Mouse (Mus musculus): ENCODE measurements around the gene Clic3. TPM values are rescaled to one million over a fixed set of nuclear protein-coding genes. Genes with fewer than 3 reads are reported as not detected.

Gene Clic3
- polyA plus RNA-seq, 1 experiment from 2014 or later = 1.1 TPM

DNA sequence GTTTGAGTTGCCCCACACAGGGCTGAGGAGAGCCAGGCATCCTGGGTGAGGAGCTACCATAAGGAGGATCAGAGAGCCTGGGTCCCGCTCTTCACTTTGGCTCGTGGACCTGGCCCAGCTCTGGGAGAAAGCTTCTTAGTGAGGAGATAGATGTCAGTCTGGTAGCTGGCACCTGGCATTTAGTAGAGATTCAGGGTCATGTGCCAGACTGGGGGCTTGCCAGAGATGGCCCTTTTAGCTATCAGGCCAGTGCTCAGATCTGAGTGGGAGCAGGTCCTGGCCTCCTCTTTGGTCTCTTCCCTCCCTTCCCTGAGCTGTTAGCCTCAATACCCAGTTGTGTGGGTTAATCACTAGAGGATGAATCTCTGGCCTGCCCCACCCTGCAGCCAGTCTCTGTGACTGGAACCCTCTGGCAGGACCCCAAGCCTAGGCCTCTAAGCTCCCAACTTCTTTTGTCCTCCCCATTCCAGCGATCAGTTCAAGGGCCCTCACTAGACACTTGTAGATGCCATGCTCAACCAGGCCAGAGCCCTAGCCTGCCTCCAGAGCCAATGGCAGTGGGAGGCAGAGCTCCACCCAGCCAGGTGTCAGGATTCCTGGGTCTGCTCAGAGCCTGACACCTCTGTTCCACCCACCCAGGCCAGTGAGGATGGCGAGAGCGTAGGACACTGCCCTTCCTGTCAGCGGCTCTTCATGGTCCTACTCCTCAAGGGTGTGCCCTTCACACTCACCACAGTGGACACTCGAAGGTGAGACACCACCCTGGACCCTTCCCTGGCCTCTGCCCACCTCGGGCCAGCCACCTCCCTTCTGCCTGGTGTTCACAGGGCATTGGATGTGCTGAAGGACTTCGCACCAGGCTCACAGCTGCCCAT lies 621 bp downstream of the Clic3 start:
- Histone ChIP-seq H3K27ac (replicated peaks) (no peak overlapping the region), H3K36me3 (peaks cover 17% of the 10 kb centered on the region; the same call in 1 of the 2 replicates), H3K4me3 (no peak overlapping the region), H3K27me3 (ENCODE audit: low read depth, poor library complexity, severe bottlenecking) (no peaks in the 10 kb centered on the region), H3K4me1 (peaks cover 25% of the 10 kb centered on the region), H3K9me3 (replicated peaks) (no peaks in the 10 kb centered on the region)
- WGBS = 84% methylated on average over 9 of the region's 9 CpGs
- DNase-seq (ENCODE audit: low spot score) = no peak

DNA sequence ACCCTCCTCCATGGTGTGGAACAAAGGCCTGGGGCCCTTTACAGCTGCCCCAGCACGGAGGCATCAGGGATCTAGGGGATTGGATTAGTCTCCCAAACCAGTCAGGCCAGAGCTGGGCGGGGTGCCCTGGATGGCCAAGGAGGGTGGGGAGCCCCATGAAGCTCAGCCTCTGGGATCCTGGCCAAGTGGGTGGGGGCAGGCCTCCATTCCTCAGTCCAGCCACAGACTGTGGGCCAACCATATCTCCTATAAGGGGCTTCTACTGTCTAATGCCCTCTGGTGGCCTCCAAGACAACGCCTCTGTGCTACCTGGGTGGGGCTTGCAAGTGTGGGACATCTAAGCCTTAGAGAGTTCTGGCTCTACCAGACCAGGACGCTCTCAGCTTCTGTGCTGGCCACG lies 2.3 kb downstream of the Clic3 start:
- Histone ChIP-seq H3K27me3 (ENCODE audit: low read depth, poor library complexity, severe bottlenecking) (no peaks in the 10 kb centered on the region), H3K27ac (replicated peaks) (no peak overlapping the region), H3K4me1 (peaks cover 25% of the 10 kb centered on the region), H3K4me3 (no peak overlapping the region), H3K9me3 (replicated peaks) (no peaks in the 10 kb centered on the region), H3K36me3 (peaks cover 17% of the 10 kb centered on the region; the same call in 1 of the 2 replicates)
- DNase-seq (ENCODE audit: low spot score) = no peak
- 84% methylated on average over 5 of the region's 5 CpGs for WGBS

- WGBS = 36% methylated on average over 5 of the region's 5 CpGs
- H3K27ac ChIP-seq (replicated peaks) = peak overlapping the region; percentile 87
- H3K27me3 ChIP-seq (ENCODE audit: low read depth, poor library complexity, severe bottlenecking) = no peaks in the 10 kb centered on the region
- peaks cover 17% of the 10 kb centered on the region; the same call in 1 of the 2 replicates for H3K36me3 ChIP-seq
- DNase-seq (ENCODE audit: low spot score) = no peak
- peak overlapping the region; percentile 73 for H3K4me3 ChIP-seq
- peaks cover 25% of the 10 kb centered on the region for H3K4me1 ChIP-seq
- H3K9me3 ChIP-seq (replicated peaks) = no peaks in the 10 kb centered on the region
These were observed 3.5 kb downstream of the Clic3 start for GRCm38 (mm10) chr2:25460135-25460534.

GRCm38 (mm10) chr2:25460551-25461309 lies 4.1 kb downstream of the Clic3 start, which contains the start of gene Paxx:
Gene Paxx, minus strand, starts transcription at chr2:25461094.
- Histone ChIP-seq H3K27ac (replicated peaks) (peak within 1 kb of the TSS; percentile 87), H3K36me3 (peaks cover 17% of the 10 kb centered on the region; the same call in 1 of the 2 replicates), H3K4me1 (peaks cover 29% of the 10 kb centered on the region), H3K9me3 (replicated peaks) (no peaks in the 10 kb centered on the region), H3K4me3 (peak within 1 kb of the TSS; percentile 73), H3K27me3 (ENCODE audit: low read depth, poor library complexity, severe bottlenecking) (no peaks in the 10 kb centered on the region)
- WGBS = under 1% methylated on average over 48 of the region's 48 CpGs
- DNase-seq (ENCODE audit: low spot score) = peak; percentile 87

GRCm38 (mm10) chr2:25461407-25461806 lies 4.8 kb downstream of the Clic3 start:
- Histone ChIP-seq H3K27me3 (ENCODE audit: low read depth, poor library complexity, severe bottlenecking) (no peaks in the 10 kb centered on the region), H3K4me1 (peaks cover 36% of the 10 kb centered on the region), H3K27ac (replicated peaks) (peak overlapping the region; percentile 87), H3K9me3 (replicated peaks) (no peaks in the 10 kb centered on the region), H3K36me3 (peaks cover 17% of the 10 kb centered on the region; the same call in 1 of the 2 replicates), H3K4me3 (peak overlapping the region; percentile 73)
- no peak for DNase-seq (ENCODE audit: low spot score)
- 25% methylated on average over 3 of the region's 3 CpGs for WGBS

DNA sequence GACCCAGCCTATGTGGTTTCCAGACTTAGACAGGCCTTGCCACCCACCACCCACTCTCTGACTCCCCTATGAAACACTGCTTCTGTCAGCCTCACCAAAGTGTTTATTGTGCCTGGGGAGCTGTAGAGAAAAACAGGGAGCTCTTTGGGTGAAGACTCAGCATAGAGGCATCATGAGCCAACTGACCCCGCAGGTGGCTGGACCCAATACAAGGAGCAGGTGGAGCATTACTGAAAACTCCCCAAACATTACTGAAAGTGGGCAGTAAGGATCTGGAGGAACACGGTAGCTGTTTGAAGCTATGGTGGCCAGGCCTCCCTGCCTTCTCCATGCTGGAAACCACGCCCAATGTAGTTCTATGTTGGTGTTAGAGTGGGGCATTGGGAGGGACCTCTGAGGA lies 7.0 kb downstream of the Clic3 start:
- 84% methylated on average over 3 of the region's 3 CpGs for WGBS
- H3K27me3 ChIP-seq (ENCODE audit: low read depth, poor library complexity, severe bottlenecking) = no peaks in the 10 kb centered on the region
- H3K36me3 ChIP-seq = peaks cover 10% of the 10 kb centered on the region; the same call in 1 of the 2 replicates
- no peak overlapping the region for H3K4me3 ChIP-seq
- DNase-seq (ENCODE audit: low spot score) = no peak
- H3K4me1 ChIP-seq = peaks cover 50% of the 10 kb centered on the region
- no peak overlapping the region for H3K27ac ChIP-seq (replicated peaks)
- H3K9me3 ChIP-seq (replicated peaks) = no peaks in the 10 kb centered on the region

GRCm38 (mm10) chr2:25465256-25465655 lies 8.6 kb downstream of the Clic3 start:
- DNase-seq (ENCODE audit: low spot score) = no peak
- Histone ChIP-seq H3K27ac (replicated peaks) (peak overlapping the region; percentile 74), H3K27me3 (ENCODE audit: low read depth, poor library complexity, severe bottlenecking) (no peaks in the 10 kb centered on the region), H3K4me1 (peaks cover 38% of the 10 kb centered on the region), H3K9me3 (replicated peaks) (no peaks in the 10 kb centered on the region), H3K36me3 (no peaks in the 10 kb centered on the region), H3K4me3 (no peak overlapping the region)
- WGBS = 92% methylated on average over 2 of the region's 2 CpGs

- H3K4me1 ChIP-seq = peaks cover 33% of the 10 kb centered on the region
- 45% methylated on average over 10 of the region's 10 CpGs for WGBS
- peak; percentile 53 for DNase-seq (ENCODE audit: low spot score)
- H3K4me3 ChIP-seq = no peak overlapping the region
- H3K36me3 ChIP-seq = no peaks in the 10 kb centered on the region
- no peaks in the 10 kb centered on the region for H3K9me3 ChIP-seq (replicated peaks)
- peak overlapping the region; percentile 74 for H3K27ac ChIP-seq (replicated peaks)
- no peaks in the 10 kb centered on the region for H3K27me3 ChIP-seq (ENCODE audit: low read depth, poor library complexity, severe bottlenecking)
These were observed 9.4 kb downstream of the Clic3 start for GRCm38 (mm10) chr2:25465816-25466635.

- H3K4me1 ChIP-seq = peaks cover 28% of the 10 kb centered on the region
- H3K27ac ChIP-seq (replicated peaks) = no peak overlapping the region
- no peak overlapping the region for H3K4me3 ChIP-seq
- no peaks in the 10 kb centered on the region for H3K36me3 ChIP-seq
- no peaks in the 10 kb centered on the region for H3K27me3 ChIP-seq (ENCODE audit: low read depth, poor library complexity, severe bottlenecking)
- no peak for DNase-seq (ENCODE audit: low spot score)
- H3K9me3 ChIP-seq (replicated peaks) = no peaks in the 10 kb centered on the region
- WGBS = 79% methylated on average over 14 of the region's 14 CpGs
These were observed 11.1 kb downstream of the Clic3 start for GRCm38 (mm10) chr2:25467606-25468303.

- Histone ChIP-seq H3K27ac (replicated peaks) (no peak overlapping the region; the same call in 1 of the 2 replicates), H3K4me3 (no peak overlapping the region), H3K27me3 (ENCODE audit: low read depth, poor library complexity, severe bottlenecking) (no peaks in the 10 kb centered on the region), H3K9me3 (replicated peaks) (no peaks in the 10 kb centered on the region), H3K4me1 (peaks cover 28% of the 10 kb centered on the region), H3K36me3 (no peaks in the 10 kb centered on the region)
- no peak for DNase-seq (ENCODE audit: low spot score)
- WGBS = 80% methylated on average over 10 of the region's 10 CpGs
These were observed 12.6 kb downstream of the Clic3 start for GRCm38 (mm10) chr2:25468962-25469915.

DNA sequence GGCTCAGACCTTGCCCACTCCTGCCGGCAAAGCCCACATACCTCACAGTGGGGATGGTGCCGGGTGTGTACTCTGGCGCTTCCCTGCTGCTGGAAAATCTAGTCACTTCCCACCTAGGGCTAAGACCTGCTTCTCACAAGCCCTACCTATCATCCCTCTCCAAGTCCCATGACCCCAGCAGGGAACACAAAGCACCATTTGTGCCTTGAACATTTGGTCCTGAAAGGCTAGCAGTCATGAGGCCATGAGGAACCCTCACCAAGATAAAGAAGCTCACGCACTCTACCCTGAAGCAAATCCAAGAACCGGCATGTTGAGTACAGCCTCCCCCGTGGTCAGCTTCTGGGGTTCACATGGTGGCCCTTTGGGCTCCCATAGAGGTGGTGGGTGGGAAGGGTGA lies 13.3 kb downstream of the Clic3 start, which contains the start of gene Ptgds:
Gene Ptgds, minus strand, starts transcription at position 78 of the 400 bp plus-strand sequence.
- no peaks in the 10 kb centered on the region for H3K9me3 ChIP-seq (replicated peaks)
- H3K27me3 ChIP-seq (ENCODE audit: low read depth, poor library complexity, severe bottlenecking) = no peaks in the 10 kb centered on the region
- no peaks in the 10 kb centered on the region for H3K36me3 ChIP-seq
- H3K4me3 ChIP-seq = no peak within 1 kb of the TSS
- WGBS = 65% methylated on average over 6 of the region's 6 CpGs
- no peak within 1 kb of the TSS; the same call in 1 of the 2 replicates for H3K27ac ChIP-seq (replicated peaks)
- peaks cover 28% of the 10 kb centered on the region for H3K4me1 ChIP-seq
- no peak for DNase-seq (ENCODE audit: low spot score)
